Mouse (Mus musculus) kidney, adult 2 months (tissue): ENCODE measurements around the gene Ppm1h. TPM values are rescaled to one million over a fixed set of nuclear protein-coding genes. Genes with fewer than 3 reads are reported as not detected.

Experiments
- DNase-seq: peaks from one replicate; pipeline ENCODE4 v3.0.0; 2021
- H3K27ac ChIP-seq: fragments of 200-500 bp; 2 replicates; pipeline ENCODE4 v1.5.1; 2012; ENCODE audit warnings: low read depth, low read length, control low read depth, inconsistent platforms; ENCODE audit not compliant: insufficient read depth
- H3K27me3 ChIP-seq: fragments of 200-500 bp; replicated peaks from 2 replicates; pipeline ENCODE4 v1.6.1; 2012; ENCODE audit warnings: mild to moderate bottlenecking, moderate library complexity, low read length, inconsistent platforms; ENCODE audit not compliant: control insufficient read depth, insufficient read depth
- H3K36me3 ChIP-seq: fragments of 200-500 bp; 2 replicates; pipeline ENCODE4 v1.6.1; 2012; ENCODE audit warnings: mild to moderate bottlenecking, moderate library complexity, low read length, inconsistent platforms; ENCODE audit not compliant: control insufficient read depth, insufficient read depth
- H3K4me1 ChIP-seq: fragments of 200-500 bp; 2 replicates; pipeline ENCODE4 v1.6.1; 2011; ENCODE audit warnings: low read length; ENCODE audit not compliant: control insufficient read depth, insufficient read depth
- H3K4me3 ChIP-seq: fragments of 200-500 bp; 2 replicates; pipeline ENCODE4 v1.5.1; 2011; ENCODE audit warnings: mild to moderate bottlenecking, low read depth, low read length, control low read depth; ENCODE audit not compliant: insufficient read depth
- CTCF ChIP-seq: fragments of 200-500 bp; conservative IDR thresholded peaks from 2 replicates; pipeline ENCODE4 v1.5.1; 2011; ENCODE audit warnings: low read depth, mild to moderate bottlenecking, control low read depth, low read length, moderate library complexity, mixed read lengths; ENCODE audit not compliant: insufficient read depth, insufficient read length
- POLR2A ChIP-seq: fragments of 200-500 bp; IDR thresholded peaks from one replicate; pipeline ENCODE4 v1.6.1; 2011; ENCODE audit warnings: low read depth, low read length, control low read depth
- WGBS: fragments of 180-500 bp; shearing (Covaris S2); methylation state at CpG from one replicate; pipeline ENCODE4 v1.1.7; 2018; 5-methylcytosine and 5-hydroxymethylcytosine counted together
- polyA plus RNA-seq: library from polyadenylated mRNA; depleted of rRNA; stranded (reverse); fragments of >200 nt; gene quantifications from 2 replicates; pipeline ENCODE4 v1.2.3, GENCODE M21; 2012

The Ppm1h gene
- polyA plus RNA-seq, 1 experiment, result 27.1 TPM

DNA sequence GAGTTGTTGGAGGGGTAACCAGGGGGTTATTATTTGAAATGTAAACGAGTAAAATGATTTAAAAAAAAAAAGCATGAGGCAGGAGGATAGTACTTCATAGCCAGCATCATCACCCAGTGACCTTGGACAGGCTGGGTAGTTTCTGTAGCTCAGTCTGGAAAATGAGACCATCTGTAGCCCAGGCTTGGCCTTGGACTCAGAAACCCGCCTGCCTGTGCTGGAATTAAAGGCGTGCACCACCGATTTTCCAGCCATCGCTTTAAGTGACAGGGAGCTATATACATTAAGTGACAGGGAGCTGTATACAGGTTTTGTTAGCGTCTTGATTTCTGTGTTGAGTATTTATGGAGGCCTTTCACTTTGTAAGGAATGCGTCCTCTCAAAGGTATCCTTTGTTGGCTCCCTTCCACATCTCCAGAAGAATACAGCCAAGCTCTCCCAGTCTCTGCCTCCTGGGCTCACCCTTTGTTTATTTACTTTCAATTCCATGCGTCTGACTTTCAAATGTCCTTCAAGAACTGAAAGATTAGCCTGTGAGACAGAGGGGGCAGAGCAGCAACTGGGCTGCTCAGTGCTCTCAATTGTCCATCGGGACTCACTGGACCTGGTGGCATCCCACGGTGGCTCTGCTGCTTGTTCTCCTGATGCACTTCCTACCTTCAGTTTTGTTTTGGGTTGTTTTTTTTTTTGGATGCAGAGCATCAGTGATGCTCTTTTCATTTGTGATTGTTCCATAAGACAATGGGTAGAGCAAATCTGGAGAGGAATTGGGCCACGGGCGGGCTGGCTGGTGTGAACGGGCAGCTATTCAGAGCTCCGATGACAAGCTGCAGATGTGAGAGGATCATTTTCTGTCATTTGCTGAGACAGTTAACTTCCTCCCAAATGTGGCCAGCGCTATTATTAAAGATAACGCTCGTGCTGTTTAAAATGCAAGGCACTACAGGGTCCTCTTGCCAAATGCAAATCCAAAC, 74.7 kb downstream of the Ppm1h start:
- Histone ChIP-seq H3K27ac (peak overlapping the region; percentile 48; the same call in 1 of the 2 replicates), H3K36me3 (no peaks in the 10 kb centered on the region), H3K4me3 (no peak overlapping the region), H3K27me3 (no peaks in the 10 kb centered on the region), H3K4me1 (peaks cover 18% of the 10 kb centered on the region)
- 41% methylated on average over 17 of the region's 17 CpGs for WGBS
- no peak for TF ChIP-seq POLR2A
- no peak for TF ChIP-seq CTCF
- peak; percentile 34 for DNase-seq

DNA sequence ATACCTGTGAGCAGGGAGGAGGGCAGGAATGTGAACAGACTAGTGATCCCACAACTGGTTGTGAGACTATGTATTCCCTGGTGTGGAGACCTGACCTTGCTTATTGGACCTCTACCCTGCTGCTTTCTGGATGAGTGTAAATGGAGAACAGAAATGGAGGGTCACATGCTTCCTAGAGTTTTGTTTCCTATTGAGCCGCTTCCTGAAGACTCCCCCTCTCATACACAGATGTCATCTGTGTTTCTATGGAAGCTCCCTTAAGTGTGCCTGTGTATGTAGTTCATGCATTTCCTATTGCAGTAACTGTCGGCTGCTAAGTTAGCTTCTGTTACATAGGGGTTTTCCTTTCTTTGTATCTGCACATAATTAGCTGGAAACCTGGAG, 75.4 kb downstream of the Ppm1h start:
- peak; percentile 44 for DNase-seq
- peak overlapping the region; percentile 48; the same call in 1 of the 2 replicates for H3K27ac ChIP-seq
- H3K4me3 ChIP-seq, result no peak overlapping the region

DNA sequence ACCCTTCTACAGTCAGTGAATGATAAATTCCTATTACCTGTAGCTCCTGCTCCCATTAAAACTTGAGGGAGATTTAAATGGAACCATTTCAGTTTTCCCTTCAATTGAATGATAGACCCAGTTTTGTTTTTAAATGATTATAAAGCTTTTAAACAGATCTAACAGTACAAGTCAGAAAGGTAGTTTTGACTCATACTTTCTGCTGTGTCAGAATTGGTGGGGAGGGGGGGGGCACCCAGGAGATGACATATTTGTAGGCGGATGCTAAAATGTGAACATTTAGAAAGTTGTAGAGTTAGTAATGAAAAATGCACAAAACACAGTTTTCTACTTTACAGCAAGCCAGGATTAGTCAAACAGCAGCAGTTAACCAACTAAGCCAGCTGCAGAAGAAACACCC, 76.4 kb downstream of the Ppm1h start:
- H3K27me3 ChIP-seq, result no peaks in the 10 kb centered on the region
- no peak overlapping the region for H3K27ac ChIP-seq
- no peaks in the 10 kb centered on the region for H3K36me3 ChIP-seq
- no peak for TF ChIP-seq POLR2A
- TF ChIP-seq CTCF, result no peak
- no peak for DNase-seq
- H3K4me1 ChIP-seq, result peaks cover 21% of the 10 kb centered on the region
- WGBS, result 89% methylated on average over 1 of the region's 1 CpGs
- H3K4me3 ChIP-seq, result no peak overlapping the region

More for the DNA sequence above, 75.4 kb downstream of the Ppm1h start:
- Histone ChIP-seq H3K4me1 (peaks cover 18% of the 10 kb centered on the region), H3K36me3 (no peaks in the 10 kb centered on the region), H3K27me3 (no peaks in the 10 kb centered on the region)
- TF ChIP-seq POLR2A (no peak), CTCF (no peak)
- 26% methylated on average over 2 of the region's 2 CpGs for WGBS

DNA sequence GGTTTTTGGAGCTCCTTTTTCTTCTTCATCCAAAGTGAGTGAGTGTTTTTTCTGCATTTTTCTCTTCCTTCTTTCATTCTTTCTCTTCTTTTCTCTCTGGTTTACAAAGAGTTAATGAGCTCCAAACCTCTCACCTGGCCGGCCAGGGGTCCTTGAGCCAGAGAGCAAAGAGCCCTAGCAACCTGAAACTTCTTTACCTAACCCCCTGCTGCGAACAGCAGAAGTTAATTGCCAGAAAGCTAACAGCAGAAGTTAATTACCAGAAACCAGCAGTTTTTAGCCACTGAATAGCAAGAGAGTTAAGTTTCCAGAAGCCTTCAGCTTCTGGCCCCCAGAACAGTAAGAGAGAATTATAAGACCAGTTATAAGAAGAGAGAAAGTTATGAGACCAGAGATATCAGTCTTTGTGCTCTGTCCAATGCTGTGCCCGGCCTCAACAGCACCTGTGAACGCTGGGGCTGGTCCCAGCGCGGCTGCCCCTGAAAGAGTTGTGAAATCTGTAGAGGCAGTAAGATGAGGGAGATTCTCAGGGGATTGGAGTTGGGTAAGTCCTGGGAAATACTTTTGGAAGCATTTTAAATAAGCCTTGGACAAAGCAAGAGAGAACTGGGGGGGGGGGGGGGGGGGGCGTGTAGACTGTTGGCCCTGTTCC, 78.4 kb downstream of the Ppm1h start:
- Histone ChIP-seq H3K27ac (peak overlapping the region; percentile 70), H3K4me1 (peaks cover 29% of the 10 kb centered on the region), H3K4me3 (no peak overlapping the region), H3K27me3 (no peaks in the 10 kb centered on the region), H3K36me3 (no peaks in the 10 kb centered on the region)
- DNase-seq, result peak; percentile 41
- TF ChIP-seq CTCF, result no peak
- TF ChIP-seq POLR2A, result no peak
- WGBS, result 31% methylated on average over 7 of the region's 7 CpGs

DNA sequence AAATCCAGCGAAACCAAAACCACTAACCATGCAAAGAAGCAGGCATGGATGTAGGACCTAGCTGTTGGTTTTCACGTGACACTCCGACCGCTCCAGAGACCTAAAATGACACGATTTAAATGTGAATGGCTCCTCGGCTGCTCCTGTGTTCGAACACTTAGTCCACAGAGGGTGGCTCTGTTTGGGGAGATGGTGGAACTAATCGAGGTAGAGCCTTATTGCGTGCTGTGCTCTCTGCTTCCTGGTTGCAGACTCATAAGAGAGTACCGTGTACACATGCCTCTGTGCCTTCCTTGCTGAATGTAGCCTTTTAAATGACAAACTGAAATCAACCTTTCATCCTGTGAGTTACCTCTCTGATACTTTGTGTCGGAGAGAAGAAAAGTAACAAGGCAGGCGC, 79.2 kb downstream of the Ppm1h start:
- TF ChIP-seq CTCF (no peak), POLR2A (no peak)
- no peak overlapping the region for H3K4me3 ChIP-seq
- H3K4me1 ChIP-seq, result peaks cover 31% of the 10 kb centered on the region
- peak overlapping the region; percentile 77 for H3K27ac ChIP-seq
- H3K27me3 ChIP-seq, result no peaks in the 10 kb centered on the region
- H3K36me3 ChIP-seq, result no peaks in the 10 kb centered on the region
- DNase-seq, result no peak
- 67% methylated on average over 12 of the region's 12 CpGs for WGBS

DNA sequence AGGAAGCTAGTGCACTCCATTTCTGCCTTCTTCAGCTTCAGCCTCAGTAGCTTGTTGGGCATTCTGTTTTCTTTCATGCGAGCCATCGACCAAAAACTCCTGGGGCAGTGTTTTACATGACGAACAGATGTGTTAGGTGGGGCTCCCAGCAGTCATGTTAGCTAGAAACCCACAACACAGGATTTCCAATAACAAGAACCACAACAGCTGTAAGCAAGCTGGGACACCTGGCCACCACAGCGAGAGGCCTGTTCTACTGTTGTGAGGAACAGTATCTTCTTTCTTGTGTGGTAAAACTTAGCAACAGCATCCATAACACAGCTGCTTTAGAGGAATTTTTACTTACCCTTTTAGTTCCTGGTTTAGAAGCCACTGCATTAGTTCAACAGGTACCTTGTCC, 79.8 kb downstream of the Ppm1h start:
- Histone ChIP-seq H3K36me3 (no peaks in the 10 kb centered on the region), H3K4me1 (peaks cover 30% of the 10 kb centered on the region), H3K4me3 (no peak overlapping the region), H3K27me3 (no peaks in the 10 kb centered on the region), H3K27ac (no peak overlapping the region; the same call in 1 of the 2 replicates)
- no peak for DNase-seq
- TF ChIP-seq CTCF, result no peak
- TF ChIP-seq POLR2A, result no peak
- WGBS, result 63% methylated on average over 4 of the region's 4 CpGs

DNA sequence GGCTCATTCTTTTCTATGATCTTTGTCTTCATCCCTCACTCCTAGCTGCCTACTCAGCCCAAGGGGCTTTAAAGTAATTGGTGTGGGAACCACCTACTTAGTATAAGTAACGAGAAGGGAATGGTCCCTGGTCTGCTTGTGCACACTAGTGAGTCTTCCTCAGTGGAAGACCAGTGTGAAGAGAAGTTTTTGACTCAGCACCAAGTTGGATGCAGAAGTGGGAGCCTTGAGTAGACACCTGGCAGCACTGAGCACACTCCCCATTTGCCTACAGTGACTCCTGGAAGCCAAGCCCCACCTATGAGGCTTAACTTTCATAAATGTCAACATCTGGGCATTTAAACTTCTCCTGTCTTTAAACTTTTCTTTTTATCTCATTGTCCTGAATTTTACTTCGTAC, 81.2 kb downstream of the Ppm1h start:
- Histone ChIP-seq H3K36me3 (no peaks in the 10 kb centered on the region), H3K4me3 (no peak overlapping the region), H3K27ac (no peak overlapping the region), H3K4me1 (peaks cover 26% of the 10 kb centered on the region), H3K27me3 (no peaks in the 10 kb centered on the region)
- DNase-seq, result no peak
- 94% methylated on average over 2 of the region's 2 CpGs for WGBS
- TF ChIP-seq POLR2A (no peak), CTCF (no peak)
